Mouse (Mus musculus): ENCODE data around the gene Eif5. TPM values are rescaled to one million over a fixed set of nuclear protein-coding genes. Genes with fewer than 3 reads are reported as not detected.

Gene Eif5
- polyA plus RNA-seq, 1 experiment from 2014 or later, result 657 TPM

DNA sequence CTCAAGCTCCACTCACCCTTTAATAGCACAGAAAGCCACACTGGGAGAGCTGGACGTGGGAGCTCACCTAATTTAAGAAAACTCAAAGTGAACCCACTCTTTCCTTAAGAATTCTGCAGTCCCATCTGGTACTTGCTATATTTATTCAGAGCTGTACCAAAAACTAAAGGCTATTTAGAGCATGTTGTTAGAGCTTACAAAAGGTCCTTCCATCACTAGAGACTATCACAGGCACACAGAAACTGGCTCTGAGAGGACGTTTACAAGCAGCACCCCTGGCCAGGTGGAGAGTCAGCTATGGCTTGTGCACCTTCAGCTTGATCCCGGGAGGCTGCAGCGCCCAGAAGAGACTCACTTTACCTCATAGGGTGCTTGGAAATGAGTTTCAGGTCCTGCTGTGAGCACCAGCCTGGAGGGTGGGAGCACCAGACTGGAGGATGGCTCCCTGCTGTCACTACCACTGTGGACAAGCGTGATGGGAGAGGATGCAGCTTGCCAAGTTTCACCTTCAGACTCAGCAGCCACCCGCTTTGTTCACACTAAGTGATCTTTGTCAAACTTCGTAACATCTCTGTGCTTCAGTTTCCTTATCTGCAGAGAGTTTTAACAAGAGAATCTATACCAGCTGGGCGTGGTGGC, 10.1 kb upstream of the Eif5 start:
- H3K4me3 ChIP-seq, result no peak overlapping the region
- 0 out of 2 replicates have a peak, but pooled peaks cover 4% of the 10 kb centered on the region for H3K27me3 ChIP-seq
- ATAC-seq (ENCODE audit: insufficient number of reproducible peaks, insufficient read depth, low FRiP score, low TSS enrichment), result no peak
- no peaks in the 10 kb centered on the region for H3K36me3 ChIP-seq
- H3K9me3 ChIP-seq, result no peaks in the 10 kb centered on the region
- no peak overlapping the region for H3K4me2 ChIP-seq (replicated peaks)
- no peaks in the 10 kb centered on the region for H3K4me1 ChIP-seq
- no peak overlapping the region for H3K27ac ChIP-seq
- 64% methylated on average over 8 of the region's 8 CpGs for WGBS
- no peak overlapping the region for H3K9ac ChIP-seq

DNA sequence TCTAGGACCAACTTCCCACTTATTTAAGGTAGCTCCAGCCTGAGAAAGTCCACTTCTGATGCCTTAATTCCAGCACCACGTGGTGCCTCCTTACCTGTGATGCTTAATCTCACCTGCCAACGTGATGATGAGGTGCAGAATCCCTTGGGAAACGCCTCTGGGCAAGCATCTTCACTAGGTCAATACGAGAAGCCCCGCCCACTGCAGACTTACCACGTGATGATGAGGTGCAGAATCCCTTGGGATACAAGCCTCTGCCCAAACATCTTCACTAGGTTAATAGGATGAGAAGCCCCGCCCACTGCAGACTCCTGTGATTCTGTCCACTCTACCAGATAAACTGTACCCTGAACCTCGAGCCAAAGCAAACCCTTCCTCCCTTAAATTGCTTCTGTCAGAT, 8.6 kb upstream of the Eif5 start:
- 18% methylated on average over 8 of the region's 8 CpGs for WGBS
- Histone ChIP-seq H3K4me1 (no peaks in the 10 kb centered on the region), H3K27ac (no peak overlapping the region), H3K27me3 (0 out of 2 replicates have a peak, but pooled peaks cover 4% of the 10 kb centered on the region), H3K4me3 (no peak overlapping the region), H3K36me3 (no peaks in the 10 kb centered on the region), H3K9me3 (no peaks in the 10 kb centered on the region), H3K4me2 (replicated peaks) (no peak overlapping the region), H3K9ac (no peak overlapping the region)
- ATAC-seq (ENCODE audit: insufficient number of reproducible peaks, insufficient read depth, low FRiP score, low TSS enrichment), result no peak

DNA sequence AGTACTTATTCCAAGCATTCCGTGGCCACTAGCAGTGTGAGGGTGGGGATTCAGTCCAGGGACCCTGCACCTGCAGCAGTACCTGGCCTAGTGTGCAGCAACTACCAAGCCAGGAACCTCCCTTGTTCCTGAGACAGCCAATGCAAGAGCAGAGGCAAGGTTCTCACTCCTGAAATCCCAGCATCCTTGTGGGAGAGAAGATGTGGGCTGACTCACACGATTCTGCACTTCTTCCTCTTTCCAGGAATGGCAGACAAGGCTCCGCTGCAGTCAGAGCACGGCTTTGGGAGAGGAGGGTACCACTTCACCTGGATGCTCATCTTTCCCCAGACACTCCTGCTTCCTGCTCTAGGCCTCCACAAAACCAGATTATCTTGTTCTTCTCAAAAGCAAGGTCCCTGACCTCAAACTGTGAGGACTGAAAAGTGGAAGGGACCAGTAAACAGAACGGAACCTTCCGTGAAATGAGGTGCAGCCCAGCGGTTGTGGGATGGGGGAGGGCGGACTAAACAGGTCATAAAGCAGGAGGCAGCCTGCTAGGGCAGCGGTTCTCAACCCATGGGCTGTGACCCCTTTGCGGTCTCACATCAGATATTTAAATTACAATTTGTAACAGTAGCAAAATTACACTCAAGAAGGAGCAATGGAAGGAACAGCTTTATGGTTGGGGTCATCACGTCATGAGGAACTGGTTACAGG, 4.6 kb upstream of the Eif5 start:
- 0 out of 2 replicates have a peak, but pooled peaks cover 4% of the 10 kb centered on the region for H3K27me3 ChIP-seq
- H3K4me2 ChIP-seq (replicated peaks), result no peak overlapping the region
- no peaks in the 10 kb centered on the region for H3K9me3 ChIP-seq
- H3K27ac ChIP-seq, result no peak overlapping the region
- no peak overlapping the region for H3K4me3 ChIP-seq
- H3K36me3 ChIP-seq, result no peaks in the 10 kb centered on the region
- WGBS, result 66% methylated on average over 11 of the region's 11 CpGs
- no peak for ATAC-seq (ENCODE audit: insufficient number of reproducible peaks, insufficient read depth, low FRiP score, low TSS enrichment)
- H3K4me1 ChIP-seq, result peaks cover 6% of the 10 kb centered on the region
- no peak overlapping the region for H3K9ac ChIP-seq

DNA sequence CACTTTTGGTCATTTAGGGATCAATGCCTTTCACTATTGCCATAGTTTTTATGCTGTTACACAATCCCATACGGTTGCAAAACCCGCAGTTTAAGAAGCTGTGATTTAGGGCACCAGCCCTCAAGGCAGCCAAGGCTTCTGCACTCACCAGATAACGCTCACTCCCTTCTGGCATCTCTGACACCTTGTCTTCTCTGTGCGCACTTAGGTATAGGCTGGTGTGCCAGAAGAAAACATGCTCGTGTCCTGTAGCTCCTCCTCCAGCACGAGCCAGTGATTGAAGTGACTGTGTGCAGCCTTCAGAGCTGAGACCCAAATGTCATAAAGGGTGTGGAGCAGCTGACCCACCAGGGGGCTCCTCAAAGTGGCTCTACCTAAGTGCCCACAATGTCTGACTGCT, 2.5 kb upstream of the Eif5 start:
- Histone ChIP-seq H3K27ac (no peak overlapping the region), H3K9me3 (no peaks in the 10 kb centered on the region), H3K9ac (no peak overlapping the region), H3K4me1 (peaks cover 18% of the 10 kb centered on the region), H3K4me3 (no peak overlapping the region), H3K4me2 (replicated peaks) (no peak overlapping the region), H3K27me3 (0 out of 2 replicates have a peak, but pooled peaks cover 4% of the 10 kb centered on the region), H3K36me3 (peaks cover 13% of the 10 kb centered on the region)
- WGBS, result 63% methylated on average over 6 of the region's 6 CpGs
- no peak for ATAC-seq (ENCODE audit: insufficient number of reproducible peaks, insufficient read depth, low FRiP score, low TSS enrichment)

DNA sequence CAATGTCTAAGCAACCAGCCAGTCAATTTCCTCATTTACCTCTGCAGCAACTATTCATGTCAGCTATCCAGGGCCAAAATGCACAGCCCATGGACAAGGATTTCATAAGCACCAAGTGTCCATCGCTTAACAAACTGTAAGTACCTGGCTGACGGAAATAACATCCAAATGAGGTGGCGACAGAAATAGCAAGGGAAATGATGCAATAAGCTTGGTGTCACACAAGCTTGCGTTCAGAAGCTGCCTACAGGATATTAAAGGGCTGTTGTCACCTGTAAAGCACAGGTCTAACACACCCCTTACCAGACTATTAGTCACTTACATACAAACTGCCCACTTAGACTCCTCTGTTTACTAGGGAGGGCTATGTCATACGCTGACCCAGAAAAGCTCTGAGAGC, 2.1 kb upstream of the Eif5 start:
- Histone ChIP-seq H3K9ac (no peak overlapping the region), H3K27ac (no peak overlapping the region), H3K36me3 (peaks cover 17% of the 10 kb centered on the region), H3K4me2 (replicated peaks) (no peak overlapping the region), H3K4me3 (no peak overlapping the region), H3K27me3 (0 out of 2 replicates have a peak, but pooled peaks cover 4% of the 10 kb centered on the region), H3K4me1 (peaks cover 20% of the 10 kb centered on the region), H3K9me3 (no peaks in the 10 kb centered on the region)
- ATAC-seq (ENCODE audit: insufficient number of reproducible peaks, insufficient read depth, low FRiP score, low TSS enrichment), result no peak
- 79% methylated on average over 5 of the region's 5 CpGs for WGBS

DNA sequence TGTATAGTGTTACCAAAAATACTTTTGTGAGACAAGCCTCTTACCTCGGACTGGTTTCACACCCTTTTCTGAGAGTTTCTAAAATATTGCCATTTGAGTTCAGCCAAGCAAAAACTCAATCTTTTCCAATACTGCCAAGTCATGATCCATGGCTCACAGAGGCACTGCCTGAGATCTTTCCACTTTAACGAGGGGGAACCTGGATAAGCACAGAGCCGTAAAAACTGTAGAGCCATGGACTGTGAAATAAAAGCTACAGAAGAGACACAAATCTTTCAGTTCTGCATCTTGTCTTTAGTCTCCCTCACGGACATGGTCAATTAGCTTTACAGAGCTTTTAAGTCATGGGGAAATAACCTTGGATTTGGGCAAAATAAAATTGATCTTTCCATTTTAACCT, 1.1 kb upstream of the Eif5 start:
- no peak overlapping the region for H3K27ac ChIP-seq

DNA sequence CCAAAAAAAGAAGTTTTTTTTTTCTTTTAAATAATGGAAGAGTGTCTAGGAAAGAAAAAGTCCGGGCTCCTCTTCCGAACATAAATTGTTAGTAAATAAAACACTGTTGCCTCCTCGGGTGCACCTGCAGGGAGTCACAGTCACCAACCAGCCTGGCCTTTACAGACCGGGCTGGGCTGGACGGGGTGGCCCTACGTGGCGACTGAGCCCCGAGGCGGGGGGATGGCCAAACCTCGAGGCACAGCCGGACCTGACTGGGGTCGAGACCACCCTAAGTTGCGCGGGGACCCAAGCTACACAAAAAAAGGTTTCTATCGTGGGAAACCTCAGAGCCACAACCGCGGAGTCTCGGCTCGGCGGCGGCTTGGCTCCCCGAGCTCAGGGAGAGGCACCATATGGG, 475 bp upstream of the Eif5 start:
- H3K9ac ChIP-seq, result peak overlapping the region; percentile 78
- H3K4me2 ChIP-seq (replicated peaks), result peak overlapping the region; percentile 55
- H3K4me3 ChIP-seq, result peak overlapping the region; percentile 92
- no peaks in the 10 kb centered on the region for H3K27me3 ChIP-seq
- H3K27ac ChIP-seq, result peak overlapping the region; percentile 87
- peaks cover 33% of the 10 kb centered on the region for H3K36me3 ChIP-seq
- H3K9me3 ChIP-seq, result no peaks in the 10 kb centered on the region
- H3K4me1 ChIP-seq, result peaks cover 22% of the 10 kb centered on the region
- under 1% methylated on average over 22 of the region's 22 CpGs for WGBS
- ATAC-seq (ENCODE audit: insufficient number of reproducible peaks, insufficient read depth, low FRiP score, low TSS enrichment), result no peak

More for the DNA sequence above, 1.1 kb upstream of the Eif5 start:
- Histone ChIP-seq H3K9me3 (no peaks in the 10 kb centered on the region), H3K36me3 (peaks cover 27% of the 10 kb centered on the region), H3K4me2 (replicated peaks) (peak overlapping the region; percentile 55), H3K4me1 (peaks cover 22% of the 10 kb centered on the region), H3K27me3 (no peaks in the 10 kb centered on the region), H3K9ac (peak overlapping the region; percentile 78), H3K4me3 (peak overlapping the region; percentile 92)
- WGBS, result 61% methylated on average over 4 of the region's 4 CpGs
- no peak for ATAC-seq (ENCODE audit: insufficient number of reproducible peaks, insufficient read depth, low FRiP score, low TSS enrichment)

DNA sequence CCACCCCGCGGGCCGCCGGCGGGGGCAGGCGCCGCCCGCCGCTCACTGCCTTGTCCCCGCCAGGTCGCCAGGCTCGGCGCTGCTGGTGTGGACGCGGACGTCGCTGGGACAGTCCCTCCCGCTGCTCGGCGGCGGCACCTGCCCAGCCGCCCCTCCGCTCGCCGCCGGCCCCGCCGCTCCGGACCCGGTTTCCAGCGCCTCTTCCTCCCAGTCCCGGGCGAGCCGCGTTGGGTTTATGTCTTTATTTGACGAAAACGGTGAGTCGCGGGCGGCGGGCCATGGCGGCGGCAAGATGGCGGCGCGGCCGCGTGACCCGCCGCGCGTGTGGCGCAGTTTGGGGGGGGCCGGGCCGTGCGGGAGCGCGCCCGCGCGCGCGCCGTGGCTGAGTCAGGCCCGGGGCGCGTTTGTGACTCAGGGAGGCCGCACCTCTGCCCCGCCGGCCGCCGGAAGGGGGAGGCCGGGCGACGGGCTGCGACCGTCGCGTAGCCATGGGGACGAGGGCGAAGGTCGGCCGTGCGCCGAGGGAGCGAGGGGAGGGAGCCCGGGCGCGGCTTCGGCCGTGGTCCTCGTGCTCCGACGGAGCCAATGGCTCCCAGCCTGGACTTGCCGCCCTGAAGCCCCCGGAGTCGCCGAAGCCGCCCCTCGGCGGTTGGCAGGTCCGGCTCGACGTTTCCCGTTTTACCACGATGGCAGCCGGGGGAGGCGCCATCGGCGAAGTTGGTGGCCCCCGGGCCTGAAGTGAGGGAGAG, 650 bp downstream of the Eif5 start:
- H3K9me3 ChIP-seq, result no peaks in the 10 kb centered on the region
- peak overlapping the region; percentile 97 for H3K9ac ChIP-seq
- peak overlapping the region; percentile 97 for H3K27ac ChIP-seq
- H3K27me3 ChIP-seq, result no peaks in the 10 kb centered on the region
- H3K36me3 ChIP-seq, result peaks cover 45% of the 10 kb centered on the region
- ATAC-seq (ENCODE audit: insufficient number of reproducible peaks, insufficient read depth, low FRiP score, low TSS enrichment), result peak; percentile 43; the same call in 1 of the 2 replicates
- peaks cover 22% of the 10 kb centered on the region for H3K4me1 ChIP-seq
- under 1% methylated on average over 106 of the region's 111 CpGs for WGBS
- H3K4me3 ChIP-seq, result peak overlapping the region; percentile 92
- H3K4me2 ChIP-seq (replicated peaks), result peak overlapping the region; percentile 86

DNA sequence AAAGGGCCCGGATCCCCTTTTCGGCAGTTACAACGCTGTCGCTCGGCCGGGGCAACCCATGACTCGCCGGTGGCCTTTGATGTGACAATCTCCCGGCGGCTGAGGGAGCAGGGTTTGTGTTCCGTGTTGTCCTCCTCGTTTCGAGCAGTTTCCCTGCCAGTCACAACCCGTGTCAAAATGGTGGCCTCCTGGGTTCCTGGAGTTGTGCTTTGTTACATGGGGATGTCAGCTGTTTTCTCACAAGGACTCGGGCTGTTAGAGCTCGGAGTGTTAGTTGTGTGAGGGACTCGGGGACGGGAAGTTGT, 1.2 kb downstream of the Eif5 start:
- Histone ChIP-seq H3K27ac (peak overlapping the region; percentile 97), H3K4me1 (peaks cover 22% of the 10 kb centered on the region), H3K36me3 (peaks cover 50% of the 10 kb centered on the region), H3K9me3 (no peaks in the 10 kb centered on the region), H3K9ac (peak overlapping the region; percentile 97), H3K27me3 (no peaks in the 10 kb centered on the region), H3K4me2 (replicated peaks) (peak overlapping the region; percentile 86), H3K4me3 (peak overlapping the region; percentile 92)
- no peak for ATAC-seq (ENCODE audit: insufficient number of reproducible peaks, insufficient read depth, low FRiP score, low TSS enrichment)
- 1% methylated on average over 18 of the region's 18 CpGs for WGBS

DNA sequence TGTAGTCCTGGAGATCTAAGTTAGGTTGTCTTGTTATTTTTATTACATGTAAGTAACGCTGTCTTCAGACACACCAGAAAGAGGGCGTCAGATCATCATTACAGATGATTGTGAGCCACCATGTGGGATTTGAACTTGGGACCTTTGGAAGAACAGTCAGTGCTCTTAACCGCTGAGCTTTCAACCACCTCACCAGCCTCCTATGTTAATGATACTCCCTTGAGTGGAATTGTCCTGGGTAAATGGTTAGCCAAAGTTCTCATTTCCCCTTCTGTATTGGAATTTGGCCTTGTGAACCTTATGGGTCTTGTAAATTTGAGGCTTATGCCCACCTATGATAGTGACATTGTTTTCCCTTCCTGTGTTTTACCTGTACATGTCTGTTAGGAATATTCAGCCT, 9.3 kb downstream of the Eif5 start:
- no peak for ATAC-seq (ENCODE audit: insufficient number of reproducible peaks, insufficient read depth, low FRiP score, low TSS enrichment)
- Histone ChIP-seq H3K27ac (no peak overlapping the region), H3K4me1 (no peaks in the 10 kb centered on the region), H3K27me3 (no peaks in the 10 kb centered on the region), H3K9me3 (no peaks in the 10 kb centered on the region), H3K36me3 (peaks cover 41% of the 10 kb centered on the region), H3K4me3 (no peak overlapping the region), H3K4me2 (replicated peaks) (no peak overlapping the region), H3K9ac (no peak overlapping the region)
- 89% methylated on average over 3 of the region's 3 CpGs for WGBS

DNA sequence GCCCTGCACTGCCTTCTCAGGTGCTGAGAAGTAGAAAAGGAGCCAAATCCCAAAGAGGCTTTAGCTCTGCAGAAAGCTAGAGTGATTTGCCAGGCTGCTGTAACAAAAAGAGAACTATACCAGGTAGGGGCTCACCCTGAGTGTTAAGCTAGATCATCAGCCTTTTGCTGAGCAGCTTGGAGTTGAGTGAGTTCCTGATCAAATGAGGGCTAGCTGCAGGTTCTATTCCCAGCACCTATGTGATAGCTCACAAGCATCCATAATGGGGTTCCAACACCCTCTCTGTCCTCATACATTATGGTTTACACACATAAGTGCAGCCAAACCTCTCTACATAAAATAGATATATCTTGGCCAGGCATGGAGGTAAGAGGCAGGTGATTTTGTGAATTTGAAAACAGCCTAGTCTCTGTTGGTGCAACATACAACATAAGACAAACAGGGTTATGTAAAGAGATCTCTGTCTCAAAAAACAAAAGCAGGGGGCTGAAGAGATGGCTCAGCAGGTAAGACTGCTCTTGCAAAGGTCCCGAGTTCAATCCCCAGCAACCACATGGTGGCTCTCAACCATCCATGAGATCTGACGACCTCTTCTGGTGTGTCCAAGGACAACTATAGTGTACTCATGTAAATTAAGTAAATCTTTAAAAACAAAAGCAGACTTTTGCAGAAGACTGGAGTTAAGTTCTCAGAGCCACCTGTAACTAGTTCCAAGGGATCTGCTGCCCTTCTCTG, 10.9 kb downstream of the Eif5 start:
- H3K27ac ChIP-seq, result no peak overlapping the region
- H3K4me3 ChIP-seq, result no peak overlapping the region
- no peak for ATAC-seq (ENCODE audit: insufficient number of reproducible peaks, insufficient read depth, low FRiP score, low TSS enrichment)
- no peaks in the 10 kb centered on the region for H3K4me1 ChIP-seq
- no peaks in the 10 kb centered on the region for H3K27me3 ChIP-seq
- no peaks in the 10 kb centered on the region for H3K9me3 ChIP-seq
- H3K4me2 ChIP-seq (replicated peaks), result no peak overlapping the region
- H3K36me3 ChIP-seq, result peaks cover 25% of the 10 kb centered on the region
- no peak overlapping the region for H3K9ac ChIP-seq
- 70% methylated on average over 2 of the region's 2 CpGs for WGBS

Measured in embryonic facial prominence, embryonic 12.5 days (tissue).